Mouse (Mus musculus) cortical plate, adult 2 months (tissue): ENCODE results near the gene Inafm1.

Experiments
- CTCF ChIP-seq: fragments of 200-500 bp; IDR thresholded peaks from 2 replicates; pipeline ENCODE4 v1.5.1; 2011; ENCODE audit warnings: mild to moderate bottlenecking, control low read depth, low read length; ENCODE audit not compliant: insufficient read depth; ENCODE audit errors: extremely low read depth
- POLR2A ChIP-seq: fragments of 200-500 bp; IDR thresholded peaks from 2 replicates; pipeline ENCODE4 v1.6.1; 2011; ENCODE audit warnings: mild to moderate bottlenecking, low read length, control low read depth; ENCODE audit not compliant: insufficient read depth; ENCODE audit errors: extremely low read depth

DNA sequence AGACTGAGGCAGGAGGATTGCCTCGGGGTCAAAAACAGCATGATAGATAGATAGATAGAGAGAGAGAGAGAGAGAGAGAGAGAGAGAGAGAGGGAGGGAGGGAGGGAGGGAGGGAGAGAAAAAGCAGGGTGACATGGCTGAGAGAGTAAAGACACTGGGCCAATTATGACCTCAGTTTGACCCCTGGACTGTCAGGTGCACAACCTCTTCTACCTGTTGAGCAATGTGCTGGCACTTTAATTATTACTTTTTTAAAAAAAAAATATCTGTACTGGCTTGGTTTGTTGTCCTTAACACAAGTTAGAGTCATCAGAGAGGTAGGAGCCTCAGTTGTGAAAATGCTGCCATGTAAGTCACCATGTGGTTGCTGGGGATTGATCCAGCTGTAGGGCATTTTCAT, 14.4 kb upstream of the Inafm1 start:
- no peak for TF ChIP-seq CTCF
- TF ChIP-seq POLR2A: no peak
